Mouse (Mus musculus) G1E (cell line): Measurements from ENCODE around the gene Ttc37. TPM values are rescaled to one million over a fixed set of nuclear protein-coding genes. Genes with fewer than 3 reads are reported as not detected.

ENCODE experiments used
- ATAC-seq: 2 replicates; pipeline ENCODE4 v1.8.0; 2016; ENCODE audit warnings: mild to moderate bottlenecking; ENCODE audit not compliant: insufficient number of reproducible peaks, poor library complexity, low FRiP score, severe bottlenecking; ENCODE audit errors: extremely low read depth
- DNase-seq: peaks from one replicate; pipeline ENCODE4 v3.0.0; 2012; ENCODE audit warnings: low spot score
- H3K27me3 ChIP-seq: 2 replicates; pipeline ENCODE4 v1.6.1; 2012; ENCODE audit warnings: mild to moderate bottlenecking, low read length, inconsistent platforms; ENCODE audit not compliant: insufficient read depth
- H3K36me3 ChIP-seq: replicated peaks from 2 replicates; pipeline ENCODE3; 2012; ENCODE audit warnings: mild to moderate bottlenecking, inconsistent platforms
- H3K4me1 ChIP-seq: 2 replicates; pipeline ENCODE4 v1.6.1; 2012; ENCODE audit warnings: low read depth, low read length, inconsistent platforms, mixed read lengths; ENCODE audit not compliant: insufficient read depth
- H3K4me3 ChIP-seq: 2 replicates; pipeline ENCODE4 v1.5.1; 2012; ENCODE audit warnings: low read depth, mild to moderate bottlenecking, inconsistent platforms, low read length, moderate library complexity, mixed read lengths
- H3K9me3 ChIP-seq: replicated peaks from 2 replicates; pipeline ENCODE4 v1.6.1; 2012; ENCODE audit warnings: inconsistent platforms
- CTCF ChIP-seq: IDR thresholded peaks from 2 replicates; pipeline ENCODE4 v1.5.1; 2012; ENCODE audit warnings: low read depth, low read length, inconsistent platforms, mixed read lengths
- GATA1 ChIP-seq: IDR thresholded peaks from 2 replicates; pipeline ENCODE4 v1.6.1; 2012; ENCODE audit warnings: borderline replicate concordance, low read length, inconsistent platforms, mixed read lengths
- GATA2 ChIP-seq: IDR thresholded peaks from 2 replicates; pipeline ENCODE4 v1.6.1; 2012; ENCODE audit warnings: low read depth, low read length, inconsistent platforms, borderline replicate concordance
- POLR2AphosphoS5 ChIP-seq: IDR thresholded peaks from 2 replicates; pipeline ENCODE4 v1.6.1; 2012; ENCODE audit warnings: low read depth, low read length, inconsistent platforms; ENCODE audit not compliant: insufficient replicate concordance
- TAL1 ChIP-seq: conservative IDR thresholded peaks from 2 replicates; pipeline ENCODE4 v1.6.1; 2012; ENCODE audit warnings: low read depth, low read length, inconsistent platforms, mixed read lengths
- polyA plus RNA-seq: library from polyadenylated mRNA; stranded (reverse); fragments of >175 nt; gene quantifications from 2 replicates; pipeline ENCODE4 v1.2.3, GENCODE M21; 2012
- total RNA-seq, 2 experiments: library from RNA; stranded (forward) in 1 of 2; stranded (reverse) in 1 of 2; fragments of 200-1000 nt in 1 of 2; fragments of >200 nt in 1 of 2; fragmentation: Nextera tagmentation in 1 of 2; gene quantifications; 2 replicates each; pipeline ENCODE4 v1.2.3; 2014 to 2017

Ttc37 gene
- total and polyA plus RNA-seq, 3 experiments, result 1.4 to 40.3 (median 34.7) TPM

DNA sequence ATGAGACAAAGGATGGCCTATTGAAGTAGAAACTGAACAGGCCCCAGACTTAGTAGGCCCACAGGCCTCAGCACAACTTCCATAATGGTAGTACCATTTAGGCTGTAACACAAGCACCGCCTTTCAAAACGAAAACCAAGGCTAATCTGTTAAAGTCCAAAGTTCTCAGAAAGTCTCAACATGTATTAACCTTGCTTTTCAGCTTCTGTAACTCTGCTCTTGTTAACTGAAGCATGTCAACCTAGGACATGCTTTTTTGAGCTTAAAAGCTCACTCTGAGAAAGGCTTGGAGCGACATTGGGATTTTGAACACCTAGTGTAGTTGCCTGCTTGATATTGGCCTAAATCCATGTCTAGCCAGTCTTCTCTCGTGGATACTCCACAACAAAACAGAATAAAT lies 38.9 kb upstream of the Ttc37 start:
- no peak for DNase-seq
- peaks cover 10% of the 10 kb centered on the region for H3K9me3 ChIP-seq
- no peak for TF ChIP-seq POLR2AphosphoS5
- TF ChIP-seq GATA2, result no peak
- no peak for TF ChIP-seq CTCF
- no peak for TF ChIP-seq GATA1
- no peak for TF ChIP-seq TAL1
- peaks cover 12% of the 10 kb centered on the region for H3K4me1 ChIP-seq
- ATAC-seq, result no peak
- H3K36me3 ChIP-seq, result peaks cover 13% of the 10 kb centered on the region
- H3K4me3 ChIP-seq, result no peak overlapping the region
- peaks cover 12% of the 10 kb centered on the region for H3K27me3 ChIP-seq

DNA sequence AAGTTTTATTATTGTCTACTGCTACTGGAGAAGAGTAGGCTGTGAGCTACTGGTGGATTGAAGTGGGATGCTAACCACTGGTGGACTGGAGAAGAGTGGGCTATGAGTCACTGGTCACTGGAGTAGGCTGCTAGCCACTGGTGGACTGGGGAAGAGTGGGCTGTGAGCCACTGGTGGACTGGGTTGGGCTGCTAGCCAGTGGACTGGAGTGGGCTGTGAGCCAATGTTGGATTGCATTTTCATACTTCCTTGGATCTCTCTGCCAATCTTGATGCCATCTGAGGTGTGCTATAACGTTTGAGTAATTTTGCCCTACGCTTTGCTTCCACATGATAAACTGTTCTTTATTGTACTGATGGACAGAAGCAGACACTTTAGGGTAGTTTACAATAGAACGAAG lies 36.4 kb upstream of the Ttc37 start:
- Histone ChIP-seq H3K4me1 (no peaks in the 10 kb centered on the region), H3K36me3 (peaks cover 25% of the 10 kb centered on the region), H3K27me3 (no peaks in the 10 kb centered on the region), H3K4me3 (no peak overlapping the region), H3K9me3 (no peaks in the 10 kb centered on the region)
- DNase-seq (no peak), ATAC-seq (no peak)
- TF ChIP-seq GATA1 (no peak), POLR2AphosphoS5 (no peak), TAL1 (no peak), GATA2 (no peak), CTCF (no peak)

DNA sequence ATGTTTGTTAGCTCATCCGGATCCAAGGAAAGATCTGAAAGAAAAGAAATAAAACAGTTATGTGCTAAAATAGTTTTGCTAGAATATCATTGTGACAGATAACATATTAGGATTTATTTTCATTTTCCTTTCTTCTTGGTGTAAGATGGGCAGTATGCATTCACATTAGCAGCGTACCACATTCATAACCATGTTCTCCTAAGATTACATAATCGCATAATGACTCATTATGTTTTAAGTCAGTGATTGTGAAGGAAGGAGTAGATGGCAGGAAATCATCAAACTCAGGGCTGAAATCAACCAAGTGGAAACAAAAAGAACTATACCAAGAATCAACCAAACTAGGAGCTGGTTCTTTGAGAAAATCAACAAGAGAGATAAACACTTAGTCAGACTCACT lies 36.0 kb upstream of the Ttc37 start:
- peaks cover 25% of the 10 kb centered on the region for H3K36me3 ChIP-seq
- no peak for ATAC-seq
- no peak for TF ChIP-seq TAL1
- no peak for TF ChIP-seq CTCF
- no peak for TF ChIP-seq GATA1
- TF ChIP-seq GATA2, result no peak
- no peak for TF ChIP-seq POLR2AphosphoS5
- H3K9me3 ChIP-seq, result no peaks in the 10 kb centered on the region
- no peak overlapping the region for H3K4me3 ChIP-seq
- no peak for DNase-seq
- H3K4me1 ChIP-seq, result no peaks in the 10 kb centered on the region
- H3K27me3 ChIP-seq, result no peaks in the 10 kb centered on the region

DNA sequence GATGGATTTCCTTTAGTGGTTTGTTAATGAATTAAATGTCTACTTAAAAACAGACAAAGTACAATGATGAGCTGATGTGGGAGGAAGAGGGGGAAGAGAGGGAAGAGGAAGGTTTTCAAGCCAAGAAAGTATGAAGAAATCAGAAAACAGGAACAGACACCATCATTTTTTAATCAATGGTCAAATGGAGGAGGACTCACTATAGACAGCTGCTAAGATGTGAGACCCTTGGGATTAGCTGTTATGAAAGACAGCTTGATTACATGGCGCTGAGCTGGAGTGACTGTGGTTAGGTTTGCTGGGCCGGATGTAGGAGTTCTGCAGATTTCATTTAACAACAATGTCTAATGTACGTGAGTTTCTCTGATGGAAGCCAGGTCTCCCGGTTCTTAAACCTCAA lies 35.0 kb upstream of the Ttc37 start:
- no peak for DNase-seq

DNA sequence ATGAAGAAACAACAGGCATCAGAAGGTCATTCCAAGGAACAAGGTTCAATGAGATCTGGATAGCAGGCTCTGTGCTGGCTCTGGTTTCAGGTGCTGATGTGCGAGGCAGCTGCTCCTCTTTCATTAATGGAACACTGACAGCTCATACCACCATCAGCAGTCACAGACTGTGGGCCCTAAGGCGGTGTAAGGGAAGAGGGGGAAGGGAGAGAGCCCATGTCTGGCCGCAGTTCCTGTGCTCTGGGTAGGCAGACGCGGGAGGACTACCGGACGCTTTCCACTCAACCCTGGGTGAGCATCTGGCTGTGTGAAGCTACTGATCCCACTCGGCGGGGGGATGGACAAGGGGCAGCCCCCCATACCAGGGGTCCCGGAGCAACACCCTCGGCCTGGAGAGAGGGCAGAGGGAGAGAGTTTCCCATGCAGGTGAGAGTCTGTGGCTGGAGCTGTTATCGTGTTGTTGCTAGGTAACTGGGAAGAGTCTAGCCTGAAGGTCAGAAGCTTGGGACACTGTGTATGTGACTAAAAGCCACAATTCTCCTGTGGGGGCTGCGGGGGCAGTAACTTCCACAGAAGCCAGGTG lies 34.1 kb upstream of the Ttc37 start:
- DNase-seq (no peak), ATAC-seq (no peak)
- Histone ChIP-seq H3K4me3 (no peak overlapping the region), H3K27me3 (no peaks in the 10 kb centered on the region), H3K9me3 (no peaks in the 10 kb centered on the region), H3K36me3 (peaks cover 27% of the 10 kb centered on the region), H3K4me1 (no peaks in the 10 kb centered on the region)
- TF ChIP-seq GATA2, result no peak
- TF ChIP-seq CTCF, result no peak
- TF ChIP-seq GATA1, result no peak
- TF ChIP-seq POLR2AphosphoS5, result no peak
- TF ChIP-seq TAL1, result no peak

More for the DNA sequence above, 35.0 kb upstream of the Ttc37 start:
- Histone ChIP-seq H3K36me3 (peaks cover 25% of the 10 kb centered on the region), H3K9me3 (no peaks in the 10 kb centered on the region), H3K27me3 (no peaks in the 10 kb centered on the region), H3K4me3 (no peak overlapping the region), H3K4me1 (no peaks in the 10 kb centered on the region)
- no peak for TF ChIP-seq GATA2
- ATAC-seq, result no peak

DNA sequence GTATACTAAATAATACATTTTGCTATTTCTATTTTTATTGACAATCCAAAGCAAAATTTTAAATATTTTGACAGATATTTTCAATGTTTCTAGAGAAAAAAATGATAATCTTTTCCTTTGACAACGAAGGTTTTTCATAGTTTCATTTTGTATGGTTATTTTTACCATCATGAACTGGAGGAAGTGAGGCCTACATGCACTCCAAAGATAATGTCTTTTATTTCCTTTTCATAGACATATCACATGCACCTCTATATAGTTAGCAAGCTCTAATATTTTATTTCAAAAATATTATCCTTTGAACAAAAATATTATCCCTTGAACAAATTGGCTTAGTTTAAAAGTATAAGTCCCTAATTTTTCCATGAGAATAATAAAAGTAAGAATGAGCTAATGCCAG lies 24.2 kb upstream of the Ttc37 start:
- Histone ChIP-seq H3K4me1 (no peaks in the 10 kb centered on the region), H3K9me3 (no peaks in the 10 kb centered on the region), H3K36me3 (peaks cover 10% of the 10 kb centered on the region), H3K27me3 (no peaks in the 10 kb centered on the region), H3K4me3 (no peak overlapping the region)
- no peak for TF ChIP-seq TAL1
- no peak for TF ChIP-seq CTCF
- TF ChIP-seq POLR2AphosphoS5, result no peak
- no peak for TF ChIP-seq GATA1
- no peak for TF ChIP-seq GATA2
- DNase-seq (no peak), ATAC-seq (no peak)

- ATAC-seq, result peak; percentile 62
- DNase-seq, result peak; percentile 16
Observed at GRCm38 (mm10) chr13:76098116-76098492, 430 bp upstream of the Ttc37 start.

More at GRCm38 (mm10) chr13:76098116-76098492, 430 bp upstream of the Ttc37 start:
- H3K36me3 ChIP-seq, result peaks cover 31% of the 10 kb centered on the region
- peaks cover 15% of the 10 kb centered on the region for H3K4me1 ChIP-seq
- no peaks in the 10 kb centered on the region for H3K9me3 ChIP-seq
- peak overlapping the region; percentile 85 for H3K4me3 ChIP-seq
- TF ChIP-seq TAL1, result no peak
- TF ChIP-seq CTCF, result no peak
- no peak for TF ChIP-seq GATA2
- TF ChIP-seq GATA1, result no peak
- no peak for TF ChIP-seq POLR2AphosphoS5
- no peaks in the 10 kb centered on the region for H3K27me3 ChIP-seq
